Mouse (Mus musculus): ENCODE measurements around the gene Rpp40.

DNA sequence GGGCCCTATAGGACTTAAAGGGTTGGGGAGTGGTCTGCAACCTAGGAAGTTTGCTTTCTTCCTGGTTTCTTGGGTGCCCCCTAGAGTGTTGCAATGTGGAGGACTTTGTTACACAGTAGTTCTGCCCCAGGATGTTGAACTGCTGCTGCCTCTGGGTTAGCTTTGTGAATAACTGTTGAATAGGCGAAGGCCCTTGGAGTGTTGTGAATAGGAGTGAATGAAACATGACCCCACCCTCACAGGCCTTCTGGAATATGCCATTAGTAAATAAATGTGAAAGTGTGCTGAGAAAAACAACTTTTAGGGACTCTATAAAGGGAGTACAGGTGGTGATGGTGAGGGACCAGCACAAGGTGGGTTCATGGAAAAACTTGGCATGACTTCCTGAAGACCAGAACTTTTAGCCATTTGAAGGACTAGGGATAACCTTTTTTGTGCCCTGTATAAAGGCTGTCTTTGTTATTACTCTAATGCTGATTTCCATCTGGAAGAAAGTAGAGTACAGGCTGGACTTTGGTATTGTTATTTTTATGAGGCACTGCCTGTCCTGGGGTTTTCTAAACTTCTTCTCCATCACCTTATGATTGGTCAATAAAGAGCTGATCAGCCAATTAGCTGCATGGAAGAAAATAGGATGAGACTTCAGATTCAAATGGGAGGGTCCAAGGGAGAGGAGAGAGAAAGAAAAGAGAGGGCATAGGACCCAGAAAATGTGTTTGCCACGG, 53.1 kb downstream of the Rpp40 start:
- TF ChIP-seq CTCF (IDR thresholded peaks at IDR 0.05; ENCODE audit: control insufficient read depth, insufficient read depth, insufficient read length) (no peak), MYOD1 (IDR thresholded peaks at IDR 0.05; ENCODE audit: control insufficient read depth, insufficient read length, low read depth) (no peak), CEBPB (IDR thresholded peaks at IDR 0.05; ENCODE audit: low read depth) (no peak), USF1 (IDR thresholded peaks at IDR 0.05; ENCODE audit: low read depth) (no peak), MAX (IDR thresholded peaks at IDR 0.05) (no peak), MYOG (IDR thresholded peaks at IDR 0.05; ENCODE audit: control insufficient read depth, extremely low read depth, insufficient read length) (no peak), FOSL1 (IDR thresholded peaks at IDR 0.05; ENCODE audit: insufficient read depth, low read length, poor library complexity, severe bottlenecking) (no peak)
